Mouse (Mus musculus): ENCODE measurements around the gene Uqcc1. TPM values are rescaled to one million over a fixed set of nuclear protein-coding genes. Genes with fewer than 3 reads are reported as not detected.

Uqcc1 gene
- total and polyA plus RNA-seq, 3 experiments, result 35.3 to 55.2 (median 49.8) TPM

GRCm38 (mm10) chr2:155850120-155850519 lies 80.0 kb downstream of the Uqcc1 start:
- in situ Hi-C loops (cut with MboI; ENCODE audit: low pct_ligation_motif_present, low pct_unique_long_range_greater_than_20kb, low sequenced_read_pairs), result loop anchor here (5.0 kb wide), 1 partner anchor 92 kb away; the partner anchor contains the start of gene Gm15557
- Histone ChIP-seq H3K9me3 (replicated peaks; ENCODE audit: low read length) (no peaks in the 10 kb centered on the region), H3K27ac (ENCODE audit: insufficient read depth, low read depth) (no peak overlapping the region), H3K79me2 (replicated peaks; ENCODE audit: control insufficient read depth, extremely low read depth, insufficient read depth, poor library complexity, severe bottlenecking) (no peaks in the 10 kb centered on the region), H3K27me3 (replicated peaks) (no peaks in the 10 kb centered on the region), H3K4me1 (ENCODE audit: control insufficient read depth in 1 of 2, insufficient read depth in 2 of 2) (no peaks in the 10 kb centered on the region), H3K9ac (ENCODE audit: insufficient read depth, low read depth) (no peak overlapping the region), H3K4me2 (ENCODE audit: insufficient read depth, low read depth, poor library complexity, severe bottlenecking) (no peak overlapping the region), H3K4me3 (replicated peaks in 1 of 3; ENCODE audit: low read depth in 2 of 3, low read length in 2 of 3, poor library complexity in 1 of 3) (no peak overlapping the region), H3K36me3 (replicated peaks in 1 of 2; ENCODE audit: control insufficient read depth in 1 of 2, insufficient read depth in 1 of 2, low read length in 1 of 2) (peaks cover 60 to 97% of the 10 kb centered on the region in 2 experiments)
- DNase-seq (ENCODE audit: extremely low read depth), result no peak
- no peak for TF ChIP-seq POLR2A (IDR thresholded peaks at IDR 0.05; ENCODE audit: low read depth, low read length)
- no peak for TF ChIP-seq ZMIZ1 (IDR thresholded peaks at IDR 0.05; ENCODE audit: low read depth, low read length)
- TF ChIP-seq MYC (IDR thresholded peaks at IDR 0.05; ENCODE audit: low read depth, low read length), result no peak
- TF ChIP-seq ELF1 (IDR thresholded peaks at IDR 0.05; ENCODE audit: low read depth, low read length), result no peak
- TF ChIP-seq BHLHE40 (IDR thresholded peaks at IDR 0.05; ENCODE audit: low read depth, low read length), result no peak
- TF ChIP-seq JUND (conservative IDR thresholded peaks at IDR 0.05; ENCODE audit: low read depth, low read length), result no peak
- dilution Hi-C loops (cut with MboI; ENCODE audit: extremely low pct_ligation_motif_present, extremely low pct_unique_long_range_greater_than_20kb, low sequenced_read_pairs), result no loop called here

- Histone ChIP-seq H3K4me2 (ENCODE audit: insufficient read depth, low read depth, poor library complexity, severe bottlenecking) (no peak overlapping the region), H3K4me1 (ENCODE audit: control insufficient read depth in 1 of 2, insufficient read depth in 2 of 2) (no peaks in the 10 kb centered on the region), H3K9me3 (replicated peaks; ENCODE audit: low read length) (no peaks in the 10 kb centered on the region), H3K27me3 (replicated peaks) (no peaks in the 10 kb centered on the region), H3K4me3 (replicated peaks in 1 of 3; ENCODE audit: low read depth in 2 of 3, low read length in 2 of 3, poor library complexity in 1 of 3) (no peak overlapping the region), H3K79me2 (replicated peaks; ENCODE audit: control insufficient read depth, extremely low read depth, insufficient read depth, poor library complexity, severe bottlenecking) (no peaks in the 10 kb centered on the region), H3K27ac (ENCODE audit: insufficient read depth, low read depth) (no peak overlapping the region), H3K36me3 (replicated peaks in 1 of 2; ENCODE audit: control insufficient read depth in 1 of 2, insufficient read depth in 1 of 2, low read length in 1 of 2) (peaks cover 62 to 98% of the 10 kb centered on the region in 2 experiments), H3K9ac (ENCODE audit: insufficient read depth, low read depth) (no peak overlapping the region)
- in situ Hi-C loops (cut with MboI; ENCODE audit: low pct_ligation_motif_present, low pct_unique_long_range_greater_than_20kb, low sequenced_read_pairs) (loop anchor here (25.0 kb wide), 1 partner anchor 288 kb away; the partner anchor contains the start of genes Gm28036, Nfs1 and Romo1), dilution Hi-C loops (cut with MboI; ENCODE audit: extremely low pct_ligation_motif_present, extremely low pct_unique_long_range_greater_than_20kb, low sequenced_read_pairs) (no loop called here)
- TF ChIP-seq MAFK (IDR thresholded peaks at IDR 0.05; ENCODE audit: insufficient replicate concordance, low read length), result no peak
- DNase-seq (ENCODE audit: extremely low read depth), result no peak
Measured at GRCm38 (mm10) chr2:155849464-155849863, 80.6 kb downstream of the Uqcc1 start.

DNA sequence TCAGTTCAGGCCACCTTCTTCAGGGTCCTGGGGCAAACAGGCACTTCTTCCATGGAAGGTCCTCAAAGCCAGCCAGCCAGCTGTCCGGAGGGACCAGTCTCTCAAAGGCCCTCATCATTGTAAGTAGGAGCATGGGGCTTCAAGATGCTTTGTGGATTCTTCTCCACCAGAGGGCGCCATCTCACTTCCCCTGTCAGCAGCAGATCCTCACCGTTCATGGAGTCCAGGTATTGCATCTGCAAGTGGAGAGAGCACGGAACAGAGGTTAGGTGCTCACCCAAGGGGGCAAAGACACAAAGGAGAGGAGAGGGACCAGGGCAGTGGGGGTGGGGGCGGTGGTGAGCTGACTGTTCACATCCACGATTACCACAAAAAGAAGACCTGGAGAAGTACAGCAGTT lies 81.8 kb downstream of the Uqcc1 start:
- H3K27me3 ChIP-seq (replicated peaks), result no peaks in the 10 kb centered on the region
- in situ Hi-C loops (cut with MboI; ENCODE audit: low pct_ligation_motif_present, low pct_unique_long_range_greater_than_20kb, low sequenced_read_pairs) (loop anchor here (25.0 kb wide), 1 partner anchor 289 kb away; the partner anchor contains the start of genes Gm28036, Nfs1 and Romo1), dilution Hi-C loops (cut with MboI; ENCODE audit: extremely low pct_ligation_motif_present, extremely low pct_unique_long_range_greater_than_20kb, low sequenced_read_pairs) (no loop called here)
- H3K4me1 ChIP-seq (ENCODE audit: control insufficient read depth in 1 of 2, insufficient read depth in 2 of 2), result no peaks in the 10 kb centered on the region
- H3K79me2 ChIP-seq (replicated peaks; ENCODE audit: control insufficient read depth, extremely low read depth, insufficient read depth, poor library complexity, severe bottlenecking), result no peaks in the 10 kb centered on the region
- H3K36me3 ChIP-seq (replicated peaks in 1 of 2; ENCODE audit: control insufficient read depth in 1 of 2, insufficient read depth in 1 of 2, low read length in 1 of 2), result peaks cover 53 to 86% of the 10 kb centered on the region in 2 experiments
- H3K9ac ChIP-seq (ENCODE audit: insufficient read depth, low read depth), result no peak overlapping the region
- H3K4me2 ChIP-seq (ENCODE audit: insufficient read depth, low read depth, poor library complexity, severe bottlenecking), result no peak overlapping the region
- H3K27ac ChIP-seq (ENCODE audit: insufficient read depth, low read depth), result no peak overlapping the region
- H3K4me3 ChIP-seq (replicated peaks in 1 of 3; ENCODE audit: low read depth in 2 of 3, low read length in 2 of 3, poor library complexity in 1 of 3), result no peak overlapping the region
- no peaks in the 10 kb centered on the region for H3K9me3 ChIP-seq (replicated peaks; ENCODE audit: low read length)
- TF ChIP-seq RAD21 (IDR thresholded peaks at IDR 0.05; ENCODE audit: low read depth, low read length) (peak; percentile 75), CTCF (conservative IDR thresholded peaks at IDR 0.05 in 1 of 2, IDR thresholded peaks at IDR 0.05 in 1 of 2; ENCODE audit: low read depth in 2 of 2, low read length in 2 of 2) (peak; percentile 84 to 85), SMC3 (IDR thresholded peaks at IDR 0.05; ENCODE audit: low read depth, low read length) (peak; percentile 89), RCOR1 (conservative IDR thresholded peaks at IDR 0.05; ENCODE audit: low read depth, low read length) (no peak), ZC3H11A (IDR thresholded peaks at IDR 0.05; ENCODE audit: low read depth, low read length) (no peak)
- peak; percentile 77 for DNase-seq (ENCODE audit: extremely low read depth)

All from CH12.LX (cell line).